ENCODE assay signal across 8 mouse cellular contexts in the genomic region with DNA sequence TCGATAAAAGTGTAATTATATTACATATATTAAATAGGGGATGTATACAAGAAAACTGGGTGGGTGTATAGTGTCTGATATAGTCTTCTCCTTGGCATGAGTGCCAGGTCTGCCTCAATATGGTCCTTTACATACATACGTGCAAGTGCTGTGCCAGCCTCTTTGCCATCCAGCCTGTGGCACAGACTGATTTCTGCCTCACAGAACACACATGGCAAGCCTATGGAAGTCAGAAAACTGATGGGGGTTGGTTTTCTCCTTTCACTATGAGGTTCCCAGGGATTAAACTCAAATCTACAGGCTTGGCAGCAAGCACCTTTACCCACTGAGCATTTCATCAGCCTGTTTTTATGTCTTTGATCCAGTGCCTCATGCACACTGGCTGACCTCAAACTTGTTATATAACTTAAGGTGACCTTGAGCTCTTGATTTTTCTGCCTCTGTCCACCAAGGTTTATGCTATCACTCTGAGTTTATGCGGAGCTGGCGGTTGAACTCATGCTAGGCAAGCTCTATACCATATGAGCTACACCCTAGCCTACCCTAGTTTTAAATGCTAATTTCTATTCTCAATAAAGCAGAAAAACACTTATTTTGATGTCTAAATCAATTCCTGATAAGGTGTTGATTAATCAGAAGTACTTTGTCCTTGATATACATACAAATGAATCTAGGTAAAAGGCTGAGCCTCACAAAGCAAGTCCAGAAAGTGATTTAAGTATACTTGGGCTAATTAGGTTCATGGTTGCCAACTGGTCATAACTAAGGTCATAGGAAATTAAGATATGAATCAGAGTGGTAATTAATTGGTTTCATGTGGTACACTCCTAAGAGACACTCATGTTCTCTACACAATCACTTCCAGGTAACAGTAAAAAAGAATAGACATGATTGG. TPM values are rescaled to one million over a fixed set of nuclear protein-coding genes. Genes with fewer than 3 reads are reported as not detected.
DNase-seq lines count a peak whose midpoint lies in the region; ATAC-seq lines count a peak whose summit lies in the region.

No protein-coding gene starts in this region.

- 66% methylated on average over 4 of the region's 4 CpGs for WGBS in kidney, embryonic 15.5 days
- whole genome bisulfite sequencing in intestine, embryonic 16.5 days = 63% methylated on average over 4 of the region's 4 CpGs
- 70% methylated on average over 4 of the region's 4 CpGs for WGBS in midbrain, embryonic 16.5 days

- no peaks in the 10 kb centered on the region for H3K27me3 ChIP-seq in kidney, embryonic 15.5 days
- no peaks in the 10 kb centered on the region for H3K27me3 ChIP-seq in intestine, embryonic 16.5 days (replicated peaks; ENCODE audit: control insufficient read depth, insufficient read depth, low read length)
- H3K27me3 ChIP-seq in midbrain, embryonic 16.5 days (ENCODE audit: control insufficient read depth, insufficient read depth, low read depth, low read length) = no peaks in the 10 kb centered on the region

- no peak overlapping the region for H3K4me3 ChIP-seq in kidney, embryonic 15.5 days (replicated peaks)
- no peak overlapping the region for H3K4me3 ChIP-seq in intestine, embryonic 16.5 days (ENCODE audit: low read length)
- no peak overlapping the region for H3K4me3 ChIP-seq in midbrain, embryonic 16.5 days (ENCODE audit: low read depth, low read length)

- H3K9me3 ChIP-seq in kidney, embryonic 15.5 days (replicated peaks) = no peaks in the 10 kb centered on the region
- H3K9me3 ChIP-seq in intestine, embryonic 16.5 days (ENCODE audit: control insufficient read depth, low read length) = peaks cover 9% of the 10 kb centered on the region; the same call in 1 of the 2 replicates
- H3K9me3 ChIP-seq in midbrain, embryonic 16.5 days (replicated peaks; ENCODE audit: control insufficient read depth, low read length, poor library complexity, severe bottlenecking) = peaks cover 16% of the 10 kb centered on the region

- no peaks in the 10 kb centered on the region for H3K36me3 ChIP-seq in kidney, embryonic 15.5 days
- no peaks in the 10 kb centered on the region for H3K36me3 ChIP-seq in intestine, embryonic 16.5 days (ENCODE audit: control insufficient read depth, insufficient read depth, low read length)
- no peaks in the 10 kb centered on the region for H3K36me3 ChIP-seq in midbrain, embryonic 16.5 days (ENCODE audit: control insufficient read depth, insufficient read depth, low read length)

- H3K4me2 ChIP-seq in kidney, embryonic 15.5 days = no peak overlapping the region
- no peak overlapping the region for H3K4me2 ChIP-seq in intestine, embryonic 16.5 days (ENCODE audit: low read depth, low read length)
- no peak overlapping the region for H3K4me2 ChIP-seq in midbrain, embryonic 16.5 days (ENCODE audit: low read length)

- H3K27ac ChIP-seq in kidney, embryonic 15.5 days = no peak overlapping the region
- no peak overlapping the region for H3K27ac ChIP-seq in intestine, embryonic 16.5 days (ENCODE audit: low read length)
- H3K27ac ChIP-seq in midbrain, embryonic 16.5 days (ENCODE audit: low read length) = no peak overlapping the region

- H3K9ac ChIP-seq in kidney, embryonic 15.5 days = no peak overlapping the region
- H3K9ac ChIP-seq in intestine, embryonic 16.5 days (ENCODE audit: low read depth, low read length) = no peak overlapping the region
- no peak overlapping the region for H3K9ac ChIP-seq in midbrain, embryonic 16.5 days (ENCODE audit: low read depth, low read length)

- DNase-seq in kidney, adult 11 months = no peak
- DNase-seq in lung, postnatal 14 days = no peak
- DNase-seq in lung, postnatal 25 days (ENCODE audit: low spot score) = no peak
- no peak for DNase-seq in cerebellum, postnatal 10 days

- H3K4me1 ChIP-seq in kidney, embryonic 15.5 days = no peaks in the 10 kb centered on the region
- no peaks in the 10 kb centered on the region for H3K4me1 ChIP-seq in intestine, embryonic 16.5 days (ENCODE audit: control insufficient read depth, insufficient read depth, low read length)
- no peaks in the 10 kb centered on the region for H3K4me1 ChIP-seq in midbrain, embryonic 16.5 days (ENCODE audit: control insufficient read depth, insufficient read depth, low read length)

- peak; percentile 75 for ATAC-seq in kidney, embryonic 15.5 days (replicated peaks; ENCODE audit: low FRiP score)
- ATAC-seq in erythroid progenitor cell, adult 5-6 weeks (replicated peaks; ENCODE audit: low FRiP score, poor library complexity, severe bottlenecking) = peak; percentile 40
- ATAC-seq in intestine, embryonic 16.5 days = peak; percentile 50; the same call in 1 of the 2 replicates
- ATAC-seq in midbrain, embryonic 16.5 days = peak; percentile 68

RNA-seq across cellular contexts. Expression of a gene that starts 26.7 kb away (rescaled TPM):
- 95.7 and 101 TPM in 2 replicates for polyA plus RNA-seq in kidney, embryonic 15.5 days (2015; fragmentation: Nextera tagmentation; extraction: Ambion mirVana)
- 226 and 296 TPM in 2 replicates for total RNA-seq in erythroid progenitor cell, adult 5-6 weeks (2015; ENCODE audit: low replicate concordance)
- total RNA-seq in erythroid progenitor cell, adult 5-6 weeks (2017; ENCODE audit: low replicate concordance) = 601 and 799 TPM in 2 replicates
- polyA plus RNA-seq in intestine, embryonic 16.5 days (2015; fragmentation: Nextera tagmentation; extraction: Ambion mirVana) = 99.1 and 102 TPM in 2 replicates
- 30.0 and 35.5 TPM in 2 replicates for polyA plus RNA-seq in midbrain, embryonic 16.5 days (2015; fragmentation: Nextera tagmentation; extraction: Ambion mirVana)
